Mouse (Mus musculus): Measurements from ENCODE around the gene Ankrd65. TPM values are rescaled to one million over a fixed set of nuclear protein-coding genes. Genes with fewer than 3 reads are reported as not detected.

The Ankrd65 gene
- total and polyA plus RNA-seq, 3 experiments, result not detected

GRCm38 (mm10) chr4:155840076-155841002, 50.1 kb downstream of the Ankrd65 start:
- Histone ChIP-seq H3K27me3 (replicated peaks) (no peaks in the 10 kb centered on the region), H3K79me2 (replicated peaks; ENCODE audit: control insufficient read depth, extremely low read depth, insufficient read depth, poor library complexity, severe bottlenecking) (no peaks in the 10 kb centered on the region), H3K4me2 (ENCODE audit: insufficient read depth, low read depth, poor library complexity, severe bottlenecking) (peak overlapping the region; percentile 90), H3K9me3 (replicated peaks; ENCODE audit: low read length) (peaks cover 3% of the 10 kb centered on the region), H3K27ac (ENCODE audit: insufficient read depth, low read depth) (peak overlapping the region; percentile 65; the same call in 1 of the 2 replicates), H3K4me3 (replicated peaks in 1 of 3; ENCODE audit: low read depth in 2 of 3, low read length in 2 of 3, poor library complexity in 1 of 3) (peak overlapping the region; percentile 43 to 76 (median 68)), H3K9ac (ENCODE audit: insufficient read depth, low read depth) (peak overlapping the region; percentile 71), H3K4me1 (ENCODE audit: control insufficient read depth in 1 of 2, insufficient read depth in 2 of 2) (peaks cover 18 to 28% of the 10 kb centered on the region in 2 experiments), H3K36me3 (replicated peaks in 1 of 2; ENCODE audit: control insufficient read depth in 1 of 2, insufficient read depth in 1 of 2, low read length in 1 of 2) (peaks cover 17 to 23% of the 10 kb centered on the region in 2 experiments)
- no peak for DNase-seq (ENCODE audit: extremely low read depth)
- in situ Hi-C loops (cut with MboI; ENCODE audit: low pct_ligation_motif_present, low pct_unique_long_range_greater_than_20kb, low sequenced_read_pairs) (no loop called here), dilution Hi-C loops (cut with MboI; ENCODE audit: extremely low pct_ligation_motif_present, extremely low pct_unique_long_range_greater_than_20kb, low sequenced_read_pairs) (no loop called here)
- TF ChIP-seq EP300 (IDR thresholded peaks at IDR 0.05; ENCODE audit: low read length), result no peak

GRCm38 (mm10) chr4:155841003-155841454, 50.8 kb downstream of the Ankrd65 start:
- dilution Hi-C loops (cut with MboI; ENCODE audit: extremely low pct_ligation_motif_present, extremely low pct_unique_long_range_greater_than_20kb, low sequenced_read_pairs), result no loop called here
- H3K4me1 ChIP-seq (ENCODE audit: control insufficient read depth in 1 of 2, insufficient read depth in 2 of 2), result peaks cover 18 to 28% of the 10 kb centered on the region in 2 experiments

GRCm38 (mm10) chr4:155841651-155842270, 51.5 kb downstream of the Ankrd65 start:
- H3K27ac ChIP-seq (ENCODE audit: insufficient read depth, low read depth), result no peak overlapping the region
- H3K9me3 ChIP-seq (replicated peaks; ENCODE audit: low read length), result peaks cover 3% of the 10 kb centered on the region
- H3K27me3 ChIP-seq (replicated peaks), result no peaks in the 10 kb centered on the region
- dilution Hi-C loops (cut with MboI; ENCODE audit: extremely low pct_ligation_motif_present, extremely low pct_unique_long_range_greater_than_20kb, low sequenced_read_pairs) (no loop called here), in situ Hi-C loops (cut with MboI; ENCODE audit: low pct_ligation_motif_present, low pct_unique_long_range_greater_than_20kb, low sequenced_read_pairs) (no loop called here)
- H3K9ac ChIP-seq (ENCODE audit: insufficient read depth, low read depth), result no peak overlapping the region
- H3K4me1 ChIP-seq (ENCODE audit: control insufficient read depth in 1 of 2, insufficient read depth in 2 of 2), result peaks cover 18 to 32% of the 10 kb centered on the region in 2 experiments
- peaks cover 17 to 23% of the 10 kb centered on the region in 2 experiments for H3K36me3 ChIP-seq (replicated peaks in 1 of 2; ENCODE audit: control insufficient read depth in 1 of 2, insufficient read depth in 1 of 2, low read length in 1 of 2)
- no peaks in the 10 kb centered on the region for H3K79me2 ChIP-seq (replicated peaks; ENCODE audit: control insufficient read depth, extremely low read depth, insufficient read depth, poor library complexity, severe bottlenecking)
- TF ChIP-seq POLR2AphosphoS2 (IDR thresholded peaks at IDR 0.05; ENCODE audit: low read depth, low read length) (no peak), JUND (conservative IDR thresholded peaks at IDR 0.05; ENCODE audit: low read depth, low read length) (no peak), GABPA (IDR thresholded peaks at IDR 0.05; ENCODE audit: insufficient replicate concordance, low read depth, low read length) (no peak), NRF1 (IDR thresholded peaks at IDR 0.05; ENCODE audit: low read depth, low read length) (no peak), BHLHE40 (IDR thresholded peaks at IDR 0.05; ENCODE audit: low read depth, low read length) (no peak), TCF12 (IDR thresholded peaks at IDR 0.05; ENCODE audit: low read depth, low read length) (no peak), MXI1 (IDR thresholded peaks at IDR 0.05; ENCODE audit: low read depth, low read length) (no peak), ZNF384 (IDR thresholded peaks at IDR 0.05; ENCODE audit: low read depth, low read length) (no peak), MYC (IDR thresholded peaks at IDR 0.05; ENCODE audit: low read depth, low read length) (no peak), RCOR1 (conservative IDR thresholded peaks at IDR 0.05; ENCODE audit: low read depth, low read length) (no peak), USF1 (IDR thresholded peaks at IDR 0.05; ENCODE audit: low read depth, low read length) (no peak), MAFK (IDR thresholded peaks at IDR 0.05; ENCODE audit: insufficient replicate concordance, low read length) (no peak), CHD2 (IDR thresholded peaks at IDR 0.05; ENCODE audit: low read length) (no peak), EP300 (IDR thresholded peaks at IDR 0.05; ENCODE audit: low read length) (no peak), ZKSCAN1 (IDR thresholded peaks at IDR 0.05; ENCODE audit: borderline replicate concordance, low read depth, low read length) (no peak), CTCF (conservative IDR thresholded peaks at IDR 0.05 in 1 of 2, IDR thresholded peaks at IDR 0.05 in 1 of 2; ENCODE audit: low read depth in 2 of 2, low read length in 2 of 2) (no peak), POLR2A (IDR thresholded peaks at IDR 0.05; ENCODE audit: low read depth, low read length) (no peak)
- no peak for DNase-seq (ENCODE audit: extremely low read depth)
- no peak overlapping the region for H3K4me3 ChIP-seq (replicated peaks in 1 of 3; ENCODE audit: low read depth in 2 of 3, low read length in 2 of 3, poor library complexity in 1 of 3)
- no peak overlapping the region for H3K4me2 ChIP-seq (ENCODE audit: insufficient read depth, low read depth, poor library complexity, severe bottlenecking)

More at GRCm38 (mm10) chr4:155841003-155841454, 50.8 kb downstream of the Ankrd65 start:
- no peaks in the 10 kb centered on the region for H3K79me2 ChIP-seq (replicated peaks; ENCODE audit: control insufficient read depth, extremely low read depth, insufficient read depth, poor library complexity, severe bottlenecking)
- peaks cover 17 to 23% of the 10 kb centered on the region in 2 experiments for H3K36me3 ChIP-seq (replicated peaks in 1 of 2; ENCODE audit: control insufficient read depth in 1 of 2, insufficient read depth in 1 of 2, low read length in 1 of 2)
- H3K27me3 ChIP-seq (replicated peaks), result no peaks in the 10 kb centered on the region
- H3K9me3 ChIP-seq (replicated peaks; ENCODE audit: low read length), result peaks cover 3% of the 10 kb centered on the region
- no peak overlapping the region for H3K27ac ChIP-seq (ENCODE audit: insufficient read depth, low read depth)
- no peak for DNase-seq (ENCODE audit: extremely low read depth)
- H3K4me2 ChIP-seq (ENCODE audit: insufficient read depth, low read depth, poor library complexity, severe bottlenecking), result peak overlapping the region; percentile 90
- H3K9ac ChIP-seq (ENCODE audit: insufficient read depth, low read depth), result peak overlapping the region; percentile 71; the same call in 1 of the 2 replicates
- TF ChIP-seq ZMIZ1 (IDR thresholded peaks at IDR 0.05; ENCODE audit: low read depth, low read length) (no peak), CTCF (conservative IDR thresholded peaks at IDR 0.05 in 1 of 2, IDR thresholded peaks at IDR 0.05 in 1 of 2; ENCODE audit: low read depth in 2 of 2, low read length in 2 of 2) (peak in 1 of 2 experiments; percentile 53; a peak in 2 of 4 replicates), MAZ (IDR thresholded peaks at IDR 0.05; ENCODE audit: low read depth, low read length) (0 out of 2 replicates have a peak, but pooled peaks have one; percentile 23), SMC3 (IDR thresholded peaks at IDR 0.05; ENCODE audit: low read depth, low read length) (peak; percentile 23)
- in situ Hi-C loops (cut with MboI; ENCODE audit: low pct_ligation_motif_present, low pct_unique_long_range_greater_than_20kb, low sequenced_read_pairs), result no loop called here
- peak overlapping the region in 1 of 3 experiments; percentile 76 for H3K4me3 ChIP-seq (replicated peaks in 1 of 3; ENCODE audit: low read depth in 2 of 3, low read length in 2 of 3, poor library complexity in 1 of 3)
